Mouse (Mus musculus) heart, postnatal 14 days (tissue): ENCODE measurements around the gene Gm12185. TPM values are rescaled to one million over a fixed set of nuclear protein-coding genes. Genes with fewer than 3 reads are reported as not detected.
"Not testable (repeated sequence)": the region's sequence is repeated elsewhere in the genome, so short reads cannot be mapped to it uniquely, and the experiment has no call there.

Experiments used
- DNase-seq, 2 experiments: peaks; one replicate each; pipeline ENCODE4 v3.0.0; 2021 to 2022
- intact Hi-C: fragments of 180-260 bp; cut with DNase I; formaldehyde crosslinking; loops from one replicate; pipeline ENCODE4 v1.15.1; 2025
- total RNA-seq, 2 experiments: library from RNA; stranded (reverse); gene quantifications; 2 replicates each; pipeline ENCODE4 v1.2.3; 2021

Gene Gm12185
- total RNA-seq, 2 experiments from 2014 or later = 0.45 to 0.61 TPM

DNA sequence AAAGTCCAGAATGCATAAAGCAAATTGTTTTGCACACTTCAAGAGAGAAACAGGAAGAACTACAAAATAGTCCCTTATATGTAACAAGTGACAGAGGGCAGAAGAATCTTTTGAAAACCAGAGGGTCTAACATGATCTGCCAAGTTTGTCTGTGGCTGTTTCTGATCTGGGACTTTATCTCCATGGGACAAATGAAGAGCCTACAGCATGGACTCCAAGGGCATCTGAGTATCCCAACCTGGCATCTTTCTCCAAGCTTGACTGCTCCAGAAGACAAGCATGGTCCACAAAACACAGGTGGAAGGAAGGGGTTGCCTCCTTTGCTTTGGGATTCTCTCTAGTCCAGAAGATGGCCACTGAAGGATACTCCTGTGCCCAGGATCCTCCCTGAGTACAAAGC lies 65.6 kb downstream of the Gm12185 start:
- intact Hi-C loops, DNase-seq: not testable (repeated sequence)

DNA sequence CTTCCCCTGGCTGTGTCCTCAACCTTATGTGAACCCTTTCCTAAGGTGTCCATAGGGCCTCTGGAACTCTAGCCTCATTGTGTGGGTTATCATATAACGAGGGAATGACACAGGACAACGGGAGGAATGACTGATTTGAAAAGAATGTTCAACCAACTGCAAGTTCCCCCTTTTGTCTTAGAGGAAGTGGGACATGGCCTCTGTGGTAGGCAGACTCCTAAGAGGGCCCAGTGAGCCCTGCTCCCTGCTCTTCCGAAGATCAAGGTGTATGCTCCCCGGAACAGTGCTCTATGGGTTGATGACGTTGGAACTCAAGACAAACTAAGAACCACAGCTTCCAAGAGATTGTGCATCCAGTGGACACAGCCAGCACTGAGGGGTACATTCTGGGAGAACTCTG lies 68.2 kb downstream of the Gm12185 start:
- DNase-seq, intact Hi-C loops: not testable (repeated sequence)

DNA sequence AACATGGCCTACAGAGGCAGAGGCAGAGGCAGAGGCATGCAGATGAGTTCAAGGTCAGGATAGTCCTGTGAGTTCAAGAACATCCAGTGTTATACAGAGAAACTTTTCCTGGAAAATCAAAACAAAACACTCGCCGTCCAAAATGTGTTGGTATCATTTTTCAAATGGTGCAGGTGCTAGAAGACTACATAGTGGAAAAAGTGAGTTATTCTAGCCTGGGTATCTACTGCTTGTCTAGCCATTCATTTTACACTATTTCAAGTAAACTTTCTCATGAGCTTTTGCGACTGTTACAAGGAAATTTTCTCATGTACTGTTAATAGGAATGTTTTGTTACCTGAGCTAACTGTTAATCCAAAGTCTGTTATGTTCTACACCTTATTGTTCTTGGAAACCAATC lies 73.6 kb downstream of the Gm12185 start:
- DNase-seq = no peak
- intact Hi-C loops = no loop called here

DNA sequence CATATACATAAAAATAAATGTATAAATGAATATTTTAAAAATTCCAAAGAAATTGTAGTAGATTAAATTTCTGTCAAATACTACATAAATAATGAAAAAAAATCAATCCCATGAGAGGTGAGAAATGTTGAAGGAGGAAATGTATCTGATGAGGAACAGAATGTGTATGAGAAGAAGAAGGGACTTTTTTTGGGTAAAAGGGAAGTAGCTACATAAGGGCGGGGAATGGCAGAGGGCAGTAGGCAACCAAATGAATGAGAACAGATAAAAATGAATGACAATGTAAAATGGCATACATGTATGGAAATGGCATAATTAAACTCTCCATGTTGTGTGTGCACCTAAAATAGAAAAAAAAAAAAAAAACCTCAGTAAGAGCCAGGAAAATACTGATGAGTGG lies 78.4 kb downstream of the Gm12185 start:
- DNase-seq = no peak
- intact Hi-C loops = no loop called here

DNA sequence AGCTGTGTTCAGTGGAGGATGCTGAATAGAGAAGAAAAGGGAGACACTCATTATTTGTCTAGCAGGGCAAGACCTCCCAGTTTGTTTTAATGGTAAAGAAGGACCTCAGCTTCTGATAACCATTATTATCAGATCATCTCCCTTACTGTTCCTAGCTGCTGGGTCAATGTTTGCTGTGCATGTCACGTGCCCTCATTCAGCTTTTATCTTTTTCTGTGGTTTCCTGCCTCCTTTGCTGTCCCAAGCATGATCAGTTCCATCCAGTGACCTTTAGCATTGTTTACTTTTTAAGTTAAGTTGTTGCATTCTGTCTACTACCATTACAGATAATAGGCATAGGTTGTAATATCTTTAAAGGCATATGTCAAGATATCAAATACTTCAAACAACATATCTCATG lies 83.6 kb downstream of the Gm12185 start:
- DNase-seq = no peak
- intact Hi-C loops = no loop called here

DNA sequence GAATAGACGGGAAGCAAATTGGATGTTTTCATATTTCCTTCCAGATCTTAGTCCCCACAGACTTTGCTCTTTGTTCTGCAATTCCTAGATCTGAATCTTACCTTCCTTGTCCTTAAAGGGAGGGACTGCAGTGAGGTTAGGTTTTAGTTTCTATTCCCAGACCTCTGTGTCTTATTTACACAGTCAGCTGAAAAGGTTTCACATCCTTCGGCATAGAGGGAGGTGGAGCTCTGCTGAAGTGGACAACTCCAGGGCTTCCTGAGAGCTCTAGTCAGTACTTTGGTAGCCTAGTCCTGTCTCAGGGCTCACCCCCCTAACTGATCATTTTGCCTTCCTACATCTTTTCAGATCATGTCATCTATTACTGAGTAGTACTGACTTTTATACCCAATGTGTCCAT lies 90.0 kb downstream of the Gm12185 start, which contains the start of gene Gm5431:
Gm5431 (minus strand) TSS at position 194 of the 400 bp plus-strand sequence.
- intact Hi-C loops = no loop called here
- DNase-seq = no peak

DNA sequence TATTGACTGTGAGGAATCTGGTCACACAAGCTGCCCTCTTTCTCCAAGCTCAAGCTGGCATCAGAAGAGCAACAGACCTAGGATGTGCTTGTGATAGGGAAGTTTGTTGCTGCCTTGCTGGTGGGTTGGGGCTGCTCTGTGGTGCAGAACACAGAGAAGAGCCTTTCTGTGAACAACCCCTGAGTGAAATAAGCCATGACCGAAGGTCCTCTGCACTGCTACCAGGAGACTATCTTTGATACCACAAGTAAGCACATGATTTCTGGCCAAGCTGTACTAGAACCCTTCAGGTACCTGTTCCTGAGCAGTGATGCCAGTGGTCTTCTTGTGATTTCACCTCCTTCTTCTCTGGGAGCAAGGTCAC lies 90.5 kb downstream of the Gm12185 start:
- intact Hi-C loops, DNase-seq: not testable (repeated sequence)

DNA sequence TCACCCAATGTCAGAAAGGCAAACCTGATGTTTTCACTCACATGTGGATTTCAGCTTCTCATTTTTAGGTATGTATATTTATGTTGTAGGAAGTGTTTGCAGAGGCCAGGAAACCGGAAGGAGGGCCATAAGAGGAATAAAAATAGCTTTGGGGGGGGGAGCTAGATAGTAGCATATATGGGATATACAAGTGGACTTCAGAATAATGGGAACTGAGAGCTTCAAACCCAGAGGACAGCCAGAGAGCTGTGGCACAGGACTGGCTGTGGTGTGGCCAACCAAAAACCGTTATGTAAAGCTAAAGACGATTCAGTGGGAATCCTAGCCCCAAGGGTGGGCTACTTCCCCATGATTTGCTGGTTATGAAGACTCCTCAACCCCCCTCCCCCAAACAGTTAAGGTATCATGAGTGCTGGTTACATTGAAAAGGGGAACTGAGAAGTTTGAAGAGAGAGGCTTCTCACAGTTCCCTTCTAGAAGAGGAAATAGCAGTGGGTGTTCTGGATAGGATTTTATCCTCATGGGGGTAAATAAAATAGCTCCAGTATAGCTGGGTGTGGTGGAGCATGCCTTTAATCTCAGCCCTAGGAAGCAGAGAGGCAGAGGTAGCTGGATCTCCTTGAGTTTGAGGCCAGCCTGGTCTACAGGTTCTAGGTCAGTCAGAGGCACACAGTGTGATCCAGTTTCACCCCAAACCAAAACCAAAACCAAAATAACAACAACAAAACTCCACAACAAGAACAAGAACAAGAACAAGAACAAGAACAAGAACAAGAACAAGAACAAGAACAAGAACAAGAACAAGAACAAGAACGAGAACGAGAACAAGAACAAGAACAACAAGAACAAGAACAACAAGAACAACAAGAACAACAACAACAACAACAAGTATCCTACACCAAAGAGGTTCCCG lies 91.1 kb downstream of the Gm12185 start:
- intact Hi-C loops, DNase-seq: not testable (repeated sequence)

DNA sequence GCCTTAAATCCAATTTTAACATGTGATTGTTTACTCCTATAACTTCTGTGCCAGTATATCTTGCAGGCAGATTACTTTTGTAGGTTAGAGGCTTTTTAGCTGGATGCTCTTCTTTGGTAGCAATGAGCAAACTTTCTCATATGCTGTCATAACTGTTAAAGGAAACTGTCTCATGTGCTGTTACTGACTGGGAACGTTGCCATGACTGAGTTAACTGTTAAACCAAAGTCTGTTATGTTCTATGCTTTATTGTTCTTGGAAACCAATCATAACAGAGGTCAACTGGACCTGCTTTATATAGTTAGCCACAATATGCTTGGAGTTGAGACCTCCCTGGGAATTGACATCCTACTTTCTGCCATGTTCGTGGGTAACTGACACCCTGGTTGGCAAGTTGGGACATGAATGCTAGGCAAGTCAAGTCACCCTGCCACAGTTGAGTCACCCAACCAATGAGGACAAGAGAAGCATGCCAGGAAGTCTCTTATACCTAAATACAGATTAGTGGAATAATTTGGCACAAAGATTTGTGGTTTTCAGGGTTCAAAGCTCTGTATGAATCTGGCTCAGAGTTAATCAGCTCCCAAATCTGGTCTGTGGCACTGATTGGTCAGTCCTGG lies 93.1 kb downstream of the Gm12185 start:
- intact Hi-C loops = no loop called here
- no peak for DNase-seq

DNA sequence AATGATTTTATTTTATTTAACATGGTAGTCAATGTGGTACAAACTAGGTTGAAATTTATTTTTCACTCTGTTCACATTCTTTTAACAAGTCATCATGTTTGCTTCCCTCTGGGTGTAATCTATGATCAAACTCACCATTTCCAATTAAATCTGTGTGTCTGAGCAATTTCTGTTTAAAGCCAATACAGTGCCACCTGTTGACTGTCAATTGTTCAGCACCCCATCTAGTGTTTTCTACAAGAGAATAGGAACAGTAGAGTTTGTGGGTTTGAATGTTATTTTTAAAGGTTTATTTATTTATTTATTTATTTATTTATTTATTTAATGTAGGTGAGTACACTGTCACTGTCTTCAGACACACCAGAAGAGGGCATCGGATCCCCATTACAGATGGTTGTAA lies 115.3 kb downstream of the Gm12185 start:
- intact Hi-C loops = no loop called here
- DNase-seq = no peak

DNA sequence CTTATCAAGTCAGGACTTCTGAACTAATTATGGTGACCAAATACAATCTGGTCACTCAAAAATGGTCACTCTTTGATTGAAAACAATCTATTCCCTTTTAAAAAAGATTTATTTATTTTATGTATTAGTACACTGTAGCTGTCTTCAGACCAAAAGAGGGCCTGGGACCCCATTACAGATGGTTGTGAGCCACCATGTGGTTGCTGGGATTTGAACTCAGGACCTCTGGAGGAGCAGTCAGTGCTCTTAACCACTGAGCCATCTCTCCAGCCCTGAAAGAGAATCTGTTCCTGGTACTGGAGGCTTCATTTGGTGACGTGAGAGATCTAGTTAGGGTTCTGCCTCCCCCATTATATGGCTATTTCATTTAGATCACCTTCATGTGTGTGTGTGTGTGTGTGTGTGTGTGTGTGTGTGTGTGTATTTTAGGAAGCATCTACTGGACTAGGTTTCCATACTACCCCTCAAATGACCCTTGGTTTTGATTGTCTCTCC lies 116.6 kb downstream of the Gm12185 start:
- DNase-seq, intact Hi-C loops: not testable (repeated sequence)

DNA sequence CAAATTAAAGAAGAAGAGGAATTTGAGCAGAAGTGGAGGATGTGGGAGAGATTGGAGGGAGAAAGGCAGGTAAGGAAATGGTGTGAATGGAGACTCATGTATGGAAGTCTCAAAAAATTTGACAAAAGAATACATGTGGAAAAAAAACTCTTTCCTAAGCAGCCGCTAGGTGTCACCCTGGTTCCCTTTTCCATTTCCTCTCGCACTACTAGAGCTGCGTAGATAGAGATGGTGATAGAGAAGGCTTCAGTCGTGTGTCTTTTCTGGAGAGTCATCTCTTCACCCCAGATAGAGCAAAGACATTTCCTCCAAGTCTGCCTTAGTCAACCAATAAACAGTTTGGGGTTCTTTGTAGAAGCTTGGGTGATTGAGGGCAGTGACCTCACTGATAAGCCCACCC lies 117.6 kb downstream of the Gm12185 start:
- intact Hi-C loops = loop anchor here (5.0 kb wide), 3 partner anchors 313 to 398 kb away; partner anchors contain the start of genes Btnl9 and Zfp62
- DNase-seq = peak; percentile 52 to 65

DNA sequence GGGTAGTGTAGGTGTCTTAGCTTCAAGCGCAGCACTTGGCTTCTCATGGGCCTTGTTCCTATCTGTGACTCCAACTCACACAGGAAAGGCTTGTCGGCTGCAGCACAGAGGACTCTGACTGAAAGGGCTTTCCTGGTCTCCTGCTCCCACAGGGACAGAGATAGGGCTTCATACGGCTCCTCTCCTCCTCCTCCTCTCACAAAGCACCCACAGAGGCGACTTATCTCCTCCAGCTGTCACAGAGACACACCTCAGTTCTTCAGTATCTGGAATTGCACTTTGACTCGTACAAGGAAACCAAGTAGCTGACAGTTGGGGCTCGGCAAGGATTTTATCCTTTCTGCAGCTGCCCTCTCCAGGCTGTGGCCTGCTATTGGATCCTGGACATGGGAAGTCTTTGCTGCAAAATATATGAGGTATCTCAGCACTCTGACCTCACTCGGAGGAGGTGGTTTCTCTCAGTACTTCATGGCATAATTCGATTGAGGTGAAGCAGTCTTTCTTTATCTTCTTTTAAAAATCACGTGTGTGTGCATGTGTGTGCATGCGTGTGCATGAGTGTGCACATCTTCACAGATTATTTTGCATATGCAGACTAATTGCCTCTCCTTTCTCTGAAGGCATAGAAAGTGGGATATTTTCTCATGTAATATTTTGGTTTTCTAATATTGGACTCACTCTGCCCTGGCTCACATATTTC lies 118.3 kb downstream of the Gm12185 start:
- intact Hi-C loops = loop anchor here (1.0 to 5.0 kb wide), 4 partner anchors 230 to 399 kb away; partner anchors contain the start of genes Btnl9 and Zfp62

DNA sequence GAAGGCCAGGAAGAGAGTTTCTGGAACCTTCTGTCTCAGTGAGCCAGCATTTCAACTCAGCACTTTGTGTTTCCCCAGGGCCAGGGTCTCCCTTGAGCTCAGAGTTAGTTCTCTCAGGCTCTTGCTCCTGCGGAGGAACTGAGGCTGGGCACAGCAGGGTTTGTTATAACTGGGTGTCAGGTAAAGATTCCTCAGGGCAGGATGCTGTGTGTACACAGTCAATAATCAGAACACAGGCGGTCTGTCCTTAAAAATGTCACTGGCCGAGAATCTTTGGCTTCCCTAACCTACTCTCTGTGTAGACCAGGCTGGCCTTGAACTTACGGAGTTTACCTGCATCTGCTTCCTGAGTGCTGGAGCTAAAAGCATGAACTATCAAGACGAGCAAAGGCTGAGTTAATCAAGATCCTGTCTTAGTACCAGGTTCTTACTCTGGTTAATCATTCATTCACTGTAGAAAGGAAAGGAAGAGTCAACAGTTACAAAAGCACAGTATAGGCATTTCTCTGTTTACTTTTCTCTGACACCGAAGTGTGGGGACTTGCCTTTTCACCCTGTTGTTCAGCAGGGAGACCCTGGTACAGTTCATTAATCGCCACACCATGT lies 119.2 kb downstream of the Gm12185 start:
- intact Hi-C loops = loop anchor here (1.0 to 5.0 kb wide), 4 partner anchors 231 to 400 kb away; partner anchors contain the start of genes Btnl9 and Zfp62
- no peak for DNase-seq

More for the DNA sequence above, 118.3 kb downstream of the Gm12185 start:
- DNase-seq = no peak

DNA sequence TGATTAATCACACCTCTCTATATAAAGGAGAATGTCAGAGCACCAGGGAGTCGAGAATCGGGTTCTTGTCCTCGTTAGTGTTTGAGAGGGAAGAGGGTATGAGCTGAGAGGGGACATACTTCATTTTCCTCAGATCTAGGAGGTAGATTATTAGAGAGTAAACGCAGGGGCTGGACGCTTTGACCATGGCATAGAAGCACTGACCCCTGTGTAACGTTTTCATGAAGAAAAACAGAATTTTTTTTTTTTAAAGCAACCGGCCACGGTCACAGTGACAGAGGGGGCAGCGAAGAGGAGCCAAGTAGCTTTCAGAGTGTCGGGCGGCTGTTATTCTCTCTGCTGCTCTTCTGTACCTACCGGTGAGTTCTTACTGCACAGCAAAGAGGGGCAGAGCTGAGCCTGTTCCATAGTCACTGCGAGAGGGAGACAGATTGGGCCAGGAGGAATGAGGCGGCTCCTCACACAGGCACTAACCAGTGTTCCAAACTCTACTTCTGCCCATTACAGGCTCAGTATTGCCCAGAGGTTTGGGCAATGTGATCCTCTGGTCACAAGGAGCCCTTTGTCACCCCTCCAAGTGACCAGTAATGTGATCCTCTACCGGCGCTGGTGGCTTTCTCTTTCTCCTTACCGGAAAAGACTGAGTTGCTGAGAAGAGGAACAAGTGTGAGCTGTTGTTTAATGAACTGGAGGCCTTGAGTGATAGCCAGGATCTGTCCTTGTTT lies 120.0 kb downstream of the Gm12185 start:
- peak; percentile 37 to 59 for DNase-seq
- intact Hi-C loops = loop anchor here (5.0 kb wide), 3 partner anchors 315 to 400 kb away; partner anchors contain the start of genes Btnl9 and Zfp62

DNA sequence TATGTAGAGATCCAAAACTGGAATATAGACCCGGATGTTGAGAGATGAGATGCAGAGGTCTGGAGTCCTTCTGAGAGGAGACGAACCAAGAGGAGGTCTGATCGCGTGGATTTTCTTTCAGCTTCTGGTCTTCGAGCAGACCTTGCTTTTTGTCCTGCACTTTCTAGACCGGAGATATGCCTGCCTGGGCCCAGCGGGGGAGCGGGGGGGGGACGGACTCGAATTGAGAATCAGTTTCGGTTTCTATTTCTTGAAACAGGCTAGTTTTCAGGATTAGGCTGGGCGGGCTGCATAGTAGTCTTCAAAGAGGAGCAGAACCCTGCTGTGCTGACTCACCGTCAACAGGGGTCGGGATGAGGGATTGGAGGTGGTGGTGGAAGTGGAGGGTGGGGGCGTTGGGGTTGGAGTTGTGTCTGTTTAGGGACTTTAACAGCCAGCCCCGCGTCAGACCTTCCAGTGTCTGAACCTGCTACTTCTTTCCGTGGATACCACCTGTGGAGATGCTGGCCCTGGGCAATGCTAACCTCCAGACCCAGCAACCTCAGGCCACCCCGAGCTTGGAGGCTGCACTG lies 120.7 kb downstream of the Gm12185 start, which contains the start of gene Irgm1:
Irgm1 (minus strand) TSS at position 483 of the 572 bp plus-strand sequence.
- DNase-seq = peak; percentile 64 to 72
- intact Hi-C loops = loop anchor here (5.0 kb wide), 3 partner anchors 316 to 401 kb away; partner anchors contain the start of genes Btnl9 and Zfp62

DNA sequence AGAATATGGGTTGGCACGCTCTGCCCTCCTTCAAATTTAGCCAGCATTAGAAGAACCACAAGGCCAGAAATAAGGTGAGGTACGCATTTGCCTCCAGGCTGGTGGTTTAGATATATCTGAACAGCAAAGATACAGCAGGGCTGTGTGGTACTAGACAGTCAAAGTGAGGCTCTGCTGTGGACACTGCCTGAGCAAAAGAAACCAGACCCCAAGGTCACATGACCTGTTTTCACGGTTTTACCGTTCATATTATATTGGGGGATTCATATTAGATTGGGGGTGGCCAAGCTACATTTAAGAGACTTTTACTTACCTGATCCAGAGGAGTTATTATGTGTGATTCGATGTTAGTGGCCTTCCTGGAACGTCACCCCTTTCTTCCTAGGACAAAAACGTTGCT lies 121.2 kb downstream of the Gm12185 start:
- intact Hi-C loops = loop anchor here (5.0 kb wide), 3 partner anchors 317 to 402 kb away; partner anchors contain the start of genes Btnl9 and Zfp62
- DNase-seq = no peak

DNA sequence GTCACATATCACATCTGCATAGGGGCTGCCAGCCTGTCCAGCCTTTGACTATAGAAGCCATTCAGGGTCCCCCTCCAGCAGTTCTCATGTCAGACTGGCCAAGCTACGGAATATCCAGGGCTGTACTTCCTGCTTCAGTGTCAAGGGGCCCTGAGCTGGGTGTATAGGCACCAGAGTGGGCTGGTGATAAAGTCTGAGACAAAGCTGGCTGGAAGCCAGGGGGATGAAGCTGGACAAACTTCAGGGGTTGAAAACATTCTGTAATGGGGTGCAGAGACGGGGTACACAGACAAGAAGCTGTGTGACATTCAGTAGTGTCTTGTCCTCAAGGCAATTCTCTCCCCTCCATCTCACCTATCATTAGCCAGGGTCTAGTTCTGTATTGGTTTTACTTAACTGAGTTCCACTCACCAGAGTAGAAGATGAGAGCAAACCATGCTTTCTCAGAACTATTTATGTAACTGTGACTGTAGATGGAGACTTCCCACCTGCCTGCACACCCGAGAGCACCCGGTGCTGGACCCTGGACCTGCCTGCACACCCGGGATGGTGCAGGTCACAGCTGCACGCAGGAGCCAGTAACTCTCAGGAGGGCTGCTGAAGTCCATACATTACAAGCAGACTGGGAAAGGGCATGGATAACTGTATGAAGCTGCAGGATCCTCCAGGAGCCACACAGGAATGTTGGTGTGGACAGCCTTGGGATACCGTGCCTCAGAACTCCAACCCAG lies 122.5 kb downstream of the Gm12185 start:
- intact Hi-C loops = loop anchor here (5.0 kb wide), 3 partner anchors 318 to 403 kb away; partner anchors contain the start of genes Btnl9 and Zfp62
- DNase-seq = no peak
